Mouse (Mus musculus): ENCODE data around the gene Grem1.

DNA sequence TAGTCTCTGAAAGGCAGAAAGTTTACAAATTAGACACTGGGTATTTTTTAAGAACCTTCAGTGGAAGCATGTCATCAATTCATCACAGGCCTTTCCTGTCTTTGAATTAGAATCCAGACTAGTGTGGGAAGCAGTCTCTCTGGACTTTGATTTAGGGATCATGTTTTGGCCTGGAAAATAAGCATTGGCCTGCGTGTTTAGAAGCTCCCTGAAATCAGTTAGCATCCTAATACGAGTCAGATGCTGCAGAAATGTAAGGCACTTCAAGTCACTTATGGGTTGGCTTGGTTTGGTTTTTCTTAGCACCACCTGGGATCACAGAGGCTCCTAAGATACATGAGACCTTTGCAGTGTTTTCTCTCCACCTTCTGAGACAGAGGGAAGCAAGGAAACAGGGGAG lies 43.6 kb downstream of the Grem1 start:
- TF ChIP-seq POLR2A (IDR thresholded peaks at IDR 0.05; ENCODE audit: insufficient read depth, low read depth, low read length) (no peak), CTCF (IDR thresholded peaks at IDR 0.05; ENCODE audit: insufficient read depth, low read depth, low read length) (no peak)

Data from olfactory bulb, adult 2 months (tissue).